Mouse (Mus musculus) cortical plate, adult 2 months (tissue): Measurements from ENCODE around the gene Sfrp2. TPM values are rescaled to one million over a fixed set of nuclear protein-coding genes. Genes with fewer than 3 reads are reported as not detected.

Experiments
- H3K27ac ChIP-seq: fragments of 200-500 bp; 2 replicates; pipeline ENCODE4 v1.5.1; 2012; ENCODE audit warnings: low read length, control low read depth, inconsistent platforms; ENCODE audit not compliant: insufficient read depth
- H3K4me1 ChIP-seq: fragments of 200-500 bp; 2 replicates; pipeline ENCODE4 v1.6.1; 2011; ENCODE audit warnings: low read length; ENCODE audit not compliant: control insufficient read depth, insufficient read depth
- H3K4me3 ChIP-seq: fragments of 200-500 bp; 2 replicates; pipeline ENCODE4 v1.5.1; 2011; ENCODE audit warnings: mild to moderate bottlenecking, low read length, control low read depth; ENCODE audit not compliant: insufficient read depth
- CTCF ChIP-seq: fragments of 200-500 bp; IDR thresholded peaks from 2 replicates; pipeline ENCODE4 v1.5.1; 2011; ENCODE audit warnings: mild to moderate bottlenecking, control low read depth, low read length; ENCODE audit not compliant: insufficient read depth; ENCODE audit errors: extremely low read depth
- POLR2A ChIP-seq: fragments of 200-500 bp; IDR thresholded peaks from 2 replicates; pipeline ENCODE4 v1.6.1; 2011; ENCODE audit warnings: mild to moderate bottlenecking, low read length, control low read depth; ENCODE audit not compliant: insufficient read depth; ENCODE audit errors: extremely low read depth
- polyA plus RNA-seq: library from polyadenylated mRNA; depleted of rRNA; stranded (reverse); fragments of >200 nt; gene quantifications from 2 replicates; pipeline ENCODE4 v1.2.3, GENCODE M21; 2012; rRNA removed

Gene Sfrp2
- 2.4 and 3.6 TPM in 2 replicates for polyA plus RNA-seq

- TF ChIP-seq CTCF (no peak), POLR2A (no peak)
- Histone ChIP-seq H3K27ac (no peak within 1 kb of the TSS), H3K4me1 (no peaks in the 10 kb centered on the region), H3K4me3 (peak within 1 kb of the TSS; percentile 32)
Observed at GRCm38 (mm10) chr3:83765871-83766725, at the start of gene Sfrp2. Gene Sfrp2, plus strand, starts transcription at chr3:83766321.

- Histone ChIP-seq H3K4me3 (no peak overlapping the region), H3K4me1 (no peaks in the 10 kb centered on the region), H3K27ac (no peak overlapping the region)
- TF ChIP-seq POLR2A (no peak), CTCF (no peak)
Observed at GRCm38 (mm10) chr3:83717643-83718231, 48.4 kb upstream of the Sfrp2 start.

- no peak for TF ChIP-seq POLR2A
- TF ChIP-seq CTCF: no peak
- Histone ChIP-seq H3K4me1 (no peaks in the 10 kb centered on the region), H3K27ac (no peak overlapping the region), H3K4me3 (no peak overlapping the region)
Observed at GRCm38 (mm10) chr3:83718662-83719061, 47.5 kb upstream of the Sfrp2 start.

DNA sequence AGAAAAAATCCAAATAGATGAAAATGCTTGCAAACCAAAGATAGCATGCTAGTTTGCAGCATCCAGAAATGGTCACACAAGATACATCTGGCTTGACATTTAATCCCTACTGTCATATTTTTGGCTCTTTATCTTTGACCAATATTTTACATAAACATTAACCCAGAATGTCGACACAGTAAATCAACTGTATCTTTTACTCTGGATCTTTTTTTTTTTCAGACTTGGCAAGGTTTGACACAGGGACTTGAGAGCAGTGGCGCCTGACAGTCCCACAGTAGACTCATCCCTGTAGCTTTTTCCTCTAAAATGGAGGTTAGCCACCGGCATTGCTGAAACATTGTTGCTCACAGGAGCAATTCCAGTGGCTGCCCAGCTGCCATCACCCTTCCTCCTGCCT is 37.9 kb upstream of the Sfrp2 start:
- Histone ChIP-seq H3K27ac (no peak overlapping the region), H3K4me3 (no peak overlapping the region), H3K4me1 (no peaks in the 10 kb centered on the region)
- TF ChIP-seq CTCF: no peak

DNA sequence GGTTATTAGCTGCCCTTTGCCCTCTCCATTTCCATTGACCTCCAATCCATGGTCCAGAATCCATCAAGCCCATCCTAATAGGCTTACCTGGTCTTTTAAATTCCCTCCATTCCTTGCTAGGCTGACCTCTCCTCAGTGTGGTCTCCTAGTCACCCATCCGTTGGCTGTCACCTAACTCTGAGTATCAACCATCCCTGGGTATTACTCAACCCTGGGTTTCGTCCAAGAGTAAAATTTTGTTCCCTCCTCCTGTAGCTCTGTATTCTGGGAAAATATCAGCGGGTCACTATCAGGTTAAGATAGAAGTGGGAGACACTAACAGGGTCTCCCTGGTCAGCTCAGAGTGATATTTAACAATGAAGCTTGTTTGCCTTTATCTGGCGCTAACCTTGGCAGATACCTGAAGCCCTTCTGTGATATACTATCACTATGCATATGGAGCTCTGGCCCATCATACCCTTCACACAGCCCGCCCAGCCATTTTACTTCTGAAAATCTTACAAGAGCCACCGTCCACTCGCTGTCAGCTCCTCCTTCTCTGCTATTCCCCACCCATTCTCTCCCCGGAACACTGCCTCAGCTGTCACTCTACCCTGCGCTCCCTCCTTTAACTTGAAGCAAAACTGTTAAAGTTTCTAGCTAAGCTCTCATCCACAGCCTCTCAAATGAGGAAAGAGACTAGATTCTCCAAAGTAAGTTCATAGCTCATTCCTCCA is 37.3 kb upstream of the Sfrp2 start:
- no peak for TF ChIP-seq CTCF
- no peak for TF ChIP-seq POLR2A
- Histone ChIP-seq H3K4me3 (no peak overlapping the region), H3K27ac (no peak overlapping the region), H3K4me1 (no peaks in the 10 kb centered on the region)

GRCm38 (mm10) chr3:83733985-83734384 is 32.1 kb upstream of the Sfrp2 start:
- no peak overlapping the region for H3K4me3 ChIP-seq
- H3K4me1 ChIP-seq: no peaks in the 10 kb centered on the region
- TF ChIP-seq CTCF: no peak
- no peak for TF ChIP-seq POLR2A
- no peak overlapping the region for H3K27ac ChIP-seq

DNA sequence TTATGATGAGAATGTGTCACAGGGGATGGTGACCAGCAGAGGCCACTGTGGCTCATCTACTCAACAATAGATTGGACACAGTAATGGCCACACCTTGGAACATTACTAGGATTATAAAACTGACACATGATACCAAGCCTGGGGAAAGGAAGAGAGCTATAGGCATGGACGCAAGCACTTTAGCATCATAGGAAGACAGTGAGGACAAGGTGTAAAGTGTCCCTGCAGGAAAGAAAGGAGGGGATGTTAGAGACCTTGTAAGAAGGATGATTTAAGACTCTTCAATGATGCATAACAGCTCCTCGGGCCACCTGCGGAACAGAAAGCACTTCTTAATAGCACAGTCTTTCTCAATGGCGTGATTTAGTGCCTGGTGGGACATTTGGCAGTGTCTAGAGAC is 29.1 kb upstream of the Sfrp2 start:
- no peak overlapping the region for H3K27ac ChIP-seq

DNA sequence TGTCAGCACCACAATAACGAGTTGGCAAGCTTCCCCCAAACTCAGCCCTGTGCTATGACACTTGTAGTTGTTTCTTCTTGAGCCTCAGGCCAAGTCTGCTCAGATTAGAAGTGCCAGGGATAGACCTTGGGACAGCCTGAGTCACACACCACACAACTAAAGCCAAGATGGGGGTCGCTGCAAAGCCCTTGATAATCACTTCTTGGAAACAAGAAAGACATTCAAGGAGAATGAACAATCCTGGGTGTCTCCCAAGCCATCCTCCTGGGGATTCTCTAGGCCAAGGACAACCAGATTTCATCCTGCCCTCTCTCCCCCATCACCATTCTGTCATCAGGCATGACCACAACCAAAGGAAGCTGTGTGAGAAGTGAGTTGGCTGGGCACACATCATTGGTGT is 25.9 kb upstream of the Sfrp2 start:
- Histone ChIP-seq H3K27ac (no peak overlapping the region), H3K4me1 (no peaks in the 10 kb centered on the region), H3K4me3 (no peak overlapping the region)
- TF ChIP-seq CTCF (no peak), POLR2A (no peak)

More for the DNA sequence above, 29.1 kb upstream of the Sfrp2 start:
- Histone ChIP-seq H3K4me3 (no peak overlapping the region), H3K4me1 (no peaks in the 10 kb centered on the region)
- TF ChIP-seq POLR2A (no peak), CTCF (no peak)

DNA sequence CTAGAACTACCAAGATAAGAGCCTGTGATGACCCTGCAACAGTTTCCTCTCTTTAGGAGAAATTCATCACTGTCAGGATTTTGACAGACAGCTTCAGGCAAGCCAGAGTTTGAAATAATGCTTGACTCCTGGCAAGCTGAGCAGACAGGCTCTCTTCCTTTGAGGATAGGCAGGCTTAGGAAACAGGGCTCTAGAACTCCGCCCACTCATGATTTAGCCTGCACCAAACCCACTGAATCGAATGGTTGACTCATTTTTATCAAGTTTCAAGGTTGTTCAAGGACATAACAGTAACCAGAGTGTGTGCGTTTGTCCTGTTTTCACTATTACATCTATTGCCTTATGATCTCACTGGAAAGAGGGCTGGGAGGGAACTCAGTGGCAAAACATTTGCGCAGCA is 18.8 kb upstream of the Sfrp2 start:
- Histone ChIP-seq H3K27ac (no peak overlapping the region), H3K4me1 (no peaks in the 10 kb centered on the region), H3K4me3 (no peak overlapping the region)
- no peak for TF ChIP-seq POLR2A
- TF ChIP-seq CTCF: no peak
